Mouse (Mus musculus) forebrain, embryonic 11.5 days (tissue): ENCODE data around the gene Klf3. TPM values are rescaled to one million over a fixed set of nuclear protein-coding genes. Genes with fewer than 3 reads are reported as not detected.

Experiments used
- ATAC-seq: fragments of 200-750 bp; cut with Nextera tagmentation; replicated peaks from 2 replicates; pipeline ENCODE4 v1.8.0; 2017; ENCODE audit warnings: moderate TSS enrichment; ENCODE audit not compliant: low FRiP score
- DNase-seq: peaks from one replicate; pipeline ENCODE4 v3.0.0-alpha.2; 2017; ENCODE audit warnings: low spot score
- H3K27ac ChIP-seq: fragments of 300-500 bp; sonication (generic); 2 replicates; pipeline ENCODE4 v1.5.1; 2014; ENCODE audit warnings: low read depth, low read length
- H3K27me3 ChIP-seq: fragments of 300-500 bp; sonication (generic); 2 replicates; pipeline ENCODE4 v1.6.1; 2014; ENCODE audit warnings: mild to moderate bottlenecking, low read length, mixed read lengths; ENCODE audit not compliant: control insufficient read depth, insufficient read depth
- H3K36me3 ChIP-seq: fragments of 300-500 bp; sonication (generic); 2 replicates; pipeline ENCODE4 v1.6.1; 2014; ENCODE audit warnings: mild to moderate bottlenecking, low read length, moderate library complexity, mixed read lengths; ENCODE audit not compliant: control insufficient read depth, insufficient read depth
- H3K4me1 ChIP-seq: fragments of 300-500 bp; sonication (generic); replicated peaks from 2 replicates; pipeline ENCODE4 v1.6.1; 2014; ENCODE audit warnings: low read length, mixed read lengths; ENCODE audit not compliant: control insufficient read depth, insufficient read depth
- H3K4me2 ChIP-seq: fragments of 300-500 bp; sonication (generic); 2 replicates; pipeline ENCODE4 v1.6.1; 2014; ENCODE audit warnings: low read depth, mild to moderate bottlenecking, low read length, moderate library complexity, mixed read lengths; ENCODE audit not compliant: severe bottlenecking
- H3K4me3 ChIP-seq: fragments of 300-500 bp; sonication (generic); 2 replicates; pipeline ENCODE4 v1.5.1; 2014; ENCODE audit warnings: low read depth, low read length
- H3K9ac ChIP-seq: fragments of 300-500 bp; sonication (generic); 2 replicates; pipeline ENCODE4 v1.6.1; 2014; ENCODE audit warnings: low read length
- H3K9me3 ChIP-seq: fragments of 300-500 bp; sonication (generic); 2 replicates; pipeline ENCODE4 v1.6.1; 2016; ENCODE audit warnings: low read length, mixed read lengths; ENCODE audit not compliant: control insufficient read depth
- WGBS: fragments of 180-500 bp; shearing (Covaris S2); extraction: QIAGEN DNeasy Blood & Tissue Kit; methylation state at CpG from one replicate; pipeline ENCODE4 v1.1.7; 2014; 5-methylcytosine and 5-hydroxymethylcytosine counted together
- polyA plus RNA-seq: library from polyadenylated mRNA; unstranded; fragments of >200 nt; fragmentation: Nextera tagmentation; extraction: Ambion mirVana; gene quantifications from 2 replicates; pipeline ENCODE4 v1.2.1, GENCODE M21; 2014

The Klf3 gene
- polyA plus RNA-seq, 1 experiment from 2014 or later = 40.9 TPM

- Histone ChIP-seq H3K4me3 (no peak overlapping the region), H3K9ac (no peak overlapping the region), H3K27me3 (no peaks in the 10 kb centered on the region), H3K4me2 (no peak overlapping the region), H3K27ac (no peak overlapping the region), H3K9me3 (no peaks in the 10 kb centered on the region), H3K4me1 (no peaks in the 10 kb centered on the region), H3K36me3 (no peaks in the 10 kb centered on the region; the same call in 1 of the 2 replicates)
- no peak for DNase-seq
- no peak for ATAC-seq
- 80% methylated on average over 3 of the region's 3 CpGs for WGBS
Observed at GRCm38 (mm10) chr5:64830773-64831172, 27.6 kb downstream of the Klf3 start.

- H3K4me1 ChIP-seq = no peaks in the 10 kb centered on the region
- no peak overlapping the region for H3K27ac ChIP-seq
- H3K9ac ChIP-seq = no peak overlapping the region
- peaks cover 4% of the 10 kb centered on the region for H3K9me3 ChIP-seq
- H3K27me3 ChIP-seq = no peaks in the 10 kb centered on the region
- no peak overlapping the region for H3K4me2 ChIP-seq
- H3K4me3 ChIP-seq = no peak overlapping the region
- no peaks in the 10 kb centered on the region for H3K36me3 ChIP-seq
- DNase-seq (no peak), ATAC-seq (no peak)
Observed at GRCm38 (mm10) chr5:64833410-64833809, 30.2 kb downstream of the Klf3 start.

- no peaks in the 10 kb centered on the region for H3K27me3 ChIP-seq
- no peak overlapping the region for H3K9ac ChIP-seq
- 80% methylated on average over 1 of the region's 1 CpGs for WGBS
- H3K9me3 ChIP-seq = peaks cover 4% of the 10 kb centered on the region
- H3K4me1 ChIP-seq = no peaks in the 10 kb centered on the region
- DNase-seq = no peak
- no peak overlapping the region for H3K4me3 ChIP-seq
- H3K36me3 ChIP-seq = no peaks in the 10 kb centered on the region
- H3K4me2 ChIP-seq = no peak overlapping the region
- no peak for ATAC-seq
- H3K27ac ChIP-seq = no peak overlapping the region
Observed at GRCm38 (mm10) chr5:64834213-64834612, 31.0 kb downstream of the Klf3 start.

- H3K9ac ChIP-seq = no peak overlapping the region
- no peak overlapping the region for H3K27ac ChIP-seq
- no peak for ATAC-seq
- peaks cover 4% of the 10 kb centered on the region for H3K9me3 ChIP-seq
- WGBS = 88% methylated on average over 4 of the region's 4 CpGs
- H3K4me3 ChIP-seq = no peak overlapping the region
- DNase-seq = no peak
- no peaks in the 10 kb centered on the region for H3K4me1 ChIP-seq
- no peak overlapping the region for H3K4me2 ChIP-seq
- H3K27me3 ChIP-seq = no peaks in the 10 kb centered on the region
- no peaks in the 10 kb centered on the region for H3K36me3 ChIP-seq
Observed at GRCm38 (mm10) chr5:64835295-64835694, 32.1 kb downstream of the Klf3 start.

GRCm38 (mm10) chr5:64839016-64839599, 35.9 kb downstream of the Klf3 start:
- Histone ChIP-seq H3K4me3 (no peak overlapping the region), H3K4me2 (no peak overlapping the region), H3K36me3 (no peaks in the 10 kb centered on the region), H3K27me3 (no peaks in the 10 kb centered on the region), H3K9ac (no peak overlapping the region), H3K27ac (no peak overlapping the region), H3K9me3 (peaks cover 4% of the 10 kb centered on the region), H3K4me1 (no peaks in the 10 kb centered on the region)
- DNase-seq = no peak
- no peak for ATAC-seq
- WGBS = 84% methylated on average over 6 of the region's 6 CpGs

- DNase-seq (no peak), ATAC-seq (no peak)
Observed at GRCm38 (mm10) chr5:64840087-64840486, 36.9 kb downstream of the Klf3 start.

GRCm38 (mm10) chr5:64844622-64845021, 41.4 kb downstream of the Klf3 start:
- no peaks in the 10 kb centered on the region for H3K36me3 ChIP-seq
- no peak for DNase-seq
- no peak for ATAC-seq
- no peak overlapping the region for H3K9ac ChIP-seq
- no peak overlapping the region for H3K4me2 ChIP-seq
- H3K27me3 ChIP-seq = no peaks in the 10 kb centered on the region
- H3K9me3 ChIP-seq = no peaks in the 10 kb centered on the region; the same call in 1 of the 2 replicates
- H3K4me3 ChIP-seq = no peak overlapping the region
- 85% methylated on average over 3 of the region's 3 CpGs for WGBS
- no peaks in the 10 kb centered on the region for H3K4me1 ChIP-seq
- H3K27ac ChIP-seq = no peak overlapping the region

More at GRCm38 (mm10) chr5:64840087-64840486, 36.9 kb downstream of the Klf3 start:
- Histone ChIP-seq H3K36me3 (no peaks in the 10 kb centered on the region), H3K27me3 (no peaks in the 10 kb centered on the region), H3K4me3 (no peak overlapping the region), H3K9ac (no peak overlapping the region), H3K9me3 (peaks cover 4% of the 10 kb centered on the region), H3K27ac (no peak overlapping the region), H3K4me2 (no peak overlapping the region), H3K4me1 (no peaks in the 10 kb centered on the region)
- WGBS = 66% methylated on average over 1 of the region's 1 CpGs

- ATAC-seq = no peak
- DNase-seq = no peak
Observed at GRCm38 (mm10) chr5:64847305-64847704, 44.1 kb downstream of the Klf3 start.

GRCm38 (mm10) chr5:64849892-64850291, 46.7 kb downstream of the Klf3 start:
- H3K9ac ChIP-seq = no peak overlapping the region
- H3K4me2 ChIP-seq = no peak overlapping the region
- no peak overlapping the region for H3K4me3 ChIP-seq
- ATAC-seq = no peak
- no peak overlapping the region for H3K27ac ChIP-seq
- 91% methylated on average over 7 of the region's 7 CpGs for WGBS
- no peaks in the 10 kb centered on the region for H3K4me1 ChIP-seq
- H3K27me3 ChIP-seq = no peaks in the 10 kb centered on the region
- H3K9me3 ChIP-seq = no peaks in the 10 kb centered on the region
- no peaks in the 10 kb centered on the region for H3K36me3 ChIP-seq
- DNase-seq = no peak

More at GRCm38 (mm10) chr5:64847305-64847704, 44.1 kb downstream of the Klf3 start:
- H3K9me3 ChIP-seq = no peaks in the 10 kb centered on the region; the same call in 1 of the 2 replicates
- 88% methylated on average over 2 of the region's 2 CpGs for WGBS
- H3K27me3 ChIP-seq = no peaks in the 10 kb centered on the region
- no peak overlapping the region for H3K9ac ChIP-seq
- no peaks in the 10 kb centered on the region for H3K36me3 ChIP-seq
- no peak overlapping the region for H3K4me2 ChIP-seq
- no peak overlapping the region for H3K4me3 ChIP-seq
- no peak overlapping the region for H3K27ac ChIP-seq
- H3K4me1 ChIP-seq = no peaks in the 10 kb centered on the region
